Mouse (Mus musculus): Measurements from ENCODE around the gene Ttc39d. TPM values are rescaled to one million over a fixed set of nuclear protein-coding genes. Genes with fewer than 3 reads are reported as not detected.
A peak's percentile ranks its signal among the peaks of the same experiment; 100 is the strongest.
"Not testable (repeated sequence)": the region's sequence is repeated elsewhere in the genome, so short reads cannot be mapped to it uniquely, and the experiment has no call there.

The Ttc39d gene
- total RNA-seq, 1 experiment from 2014 or later, result 0.24 TPM

DNA sequence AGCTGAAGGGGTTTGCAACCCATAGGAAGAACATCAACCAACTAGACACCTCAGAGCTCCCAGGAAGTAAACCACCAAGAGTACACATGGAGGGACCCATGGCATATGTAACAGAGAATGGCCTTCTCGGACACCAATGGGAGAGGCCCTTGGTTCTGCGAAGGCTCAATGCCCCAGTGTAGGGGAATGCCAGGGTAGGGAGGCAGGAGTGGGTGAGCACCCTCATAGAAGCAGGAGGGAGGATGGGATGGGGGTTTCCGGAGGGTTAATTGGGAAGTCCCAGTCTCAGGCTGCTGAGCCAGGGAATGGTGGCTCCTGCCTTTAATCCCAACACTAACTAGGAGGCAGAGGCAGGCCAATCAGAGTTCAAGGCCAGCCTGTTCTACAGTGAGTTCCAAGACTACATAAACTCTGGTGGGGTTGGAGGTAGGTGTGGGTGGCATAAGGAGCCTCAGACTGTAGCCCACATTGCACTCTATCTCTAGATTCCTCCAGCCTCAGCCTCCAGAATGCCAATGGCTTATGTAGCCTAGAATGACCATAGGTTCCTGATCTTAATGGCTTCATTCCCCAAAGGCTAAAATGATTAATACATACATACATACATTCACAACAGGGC is 8.0 kb upstream of the Ttc39d start:
- no peak for DNase-seq

- no peak for DNase-seq
These were observed 1.6 kb upstream of the Ttc39d start for GRCm38 (mm10) chr17:80205657-80206056.

DNA sequence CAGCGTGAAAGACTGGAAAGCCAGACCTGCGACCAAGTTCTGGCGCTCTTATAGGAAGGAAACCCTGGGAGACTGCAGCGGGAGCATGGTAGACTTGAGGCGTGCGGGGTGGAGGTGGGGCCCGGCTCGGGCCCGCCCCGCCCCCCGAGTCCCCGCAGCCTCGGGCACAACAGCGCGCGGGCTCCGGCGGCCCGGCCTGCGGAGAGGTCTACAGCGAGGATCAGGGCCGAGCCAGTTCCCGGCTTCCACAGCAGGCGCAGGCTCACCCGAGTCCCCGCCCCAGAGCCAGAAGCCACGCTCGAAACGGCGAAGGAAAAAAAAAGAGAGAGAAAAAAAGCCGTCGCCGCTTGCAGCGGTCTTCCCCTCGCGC is 974 bp upstream of the Ttc39d start:
- peak; percentile 72 for DNase-seq

DNA sequence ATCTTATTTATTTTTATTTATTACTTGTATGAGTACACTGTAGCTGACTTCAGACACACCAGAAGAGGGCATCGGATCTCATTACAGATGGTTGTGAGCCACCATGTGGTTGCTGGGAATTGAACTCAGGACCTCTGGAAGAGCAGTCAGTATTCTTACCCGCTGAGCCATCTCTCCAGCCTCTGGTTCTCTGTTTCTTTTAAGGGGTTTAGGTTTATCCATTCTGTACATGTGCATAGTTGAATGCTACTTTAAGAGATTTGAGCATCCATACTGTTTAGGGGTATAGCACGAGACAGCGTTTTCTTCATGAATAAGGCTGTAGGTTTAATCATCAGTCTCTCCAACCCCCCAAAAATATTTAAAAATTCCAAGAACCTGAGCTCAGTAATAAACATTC is 6.7 kb downstream of the Ttc39d start:
- not testable (repeated sequence) for DNase-seq

DNA sequence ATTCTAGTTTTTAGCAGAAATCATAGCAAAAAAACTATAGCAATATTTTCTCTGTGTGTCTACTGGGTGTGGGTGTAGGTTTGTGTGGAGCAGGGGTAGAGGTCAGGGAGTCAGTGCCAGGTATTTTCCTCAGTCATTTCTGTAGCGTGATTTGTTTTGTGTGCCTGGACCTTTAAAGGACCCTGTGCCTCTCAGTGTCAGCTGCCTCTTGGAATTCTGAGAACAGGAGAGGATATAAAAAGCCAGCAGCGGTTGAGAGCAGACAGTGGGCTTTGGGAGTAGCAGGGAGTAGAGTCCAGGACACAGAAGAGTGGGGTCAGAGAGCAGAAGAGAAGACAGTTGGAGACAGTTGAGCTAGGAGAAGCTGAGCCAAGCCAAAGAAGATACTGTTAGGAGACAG is 12.9 kb downstream of the Ttc39d start:
- no peak for DNase-seq

GRCm38 (mm10) chr17:80221202-80221601 is 13.9 kb downstream of the Ttc39d start:
- no peak for DNase-seq

- no peak for DNase-seq
These were observed 14.8 kb downstream of the Ttc39d start for GRCm38 (mm10) chr17:80221890-80222628.

GRCm38 (mm10) chr17:80223829-80224228 is 16.6 kb downstream of the Ttc39d start:
- no peak for DNase-seq

DNA sequence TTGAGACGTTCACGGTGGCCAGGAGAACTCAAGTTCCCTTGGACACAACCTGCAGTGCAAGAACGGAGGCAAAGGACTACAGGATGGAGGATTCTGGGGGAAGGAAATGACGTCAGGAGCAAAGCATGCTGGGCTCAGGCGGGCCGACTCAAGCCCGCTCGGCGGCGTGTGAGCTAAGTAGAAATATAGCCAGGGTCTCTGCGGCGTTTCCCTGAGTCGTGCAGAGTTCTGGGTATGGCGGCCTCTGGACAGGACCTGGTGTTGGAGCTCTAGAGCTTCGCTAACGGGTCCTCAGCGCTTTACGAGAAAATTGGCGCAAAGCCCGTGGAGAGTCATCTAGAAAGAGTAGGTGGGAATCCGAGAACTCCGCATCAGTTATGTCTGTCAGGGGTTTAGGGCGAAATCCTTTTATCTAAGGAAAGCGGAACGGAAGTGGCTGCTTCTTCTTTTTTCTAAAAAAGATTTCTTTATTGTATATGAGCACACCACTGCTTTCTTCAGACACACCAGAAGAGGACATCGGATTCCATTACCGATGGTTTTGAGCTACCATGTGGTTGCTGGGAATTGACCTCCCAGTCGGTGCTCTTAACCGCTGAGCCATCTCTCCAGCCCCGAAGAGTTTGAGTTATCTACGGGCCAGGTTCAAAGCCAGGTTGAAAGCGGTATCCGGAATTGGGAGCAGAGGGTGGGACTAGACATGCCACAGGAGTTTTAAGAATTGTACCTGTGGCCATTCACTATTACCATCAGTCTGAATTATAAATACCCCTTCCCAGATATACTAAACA is 17.3 kb downstream of the Ttc39d start, which contains the start of gene Gemin6:
TSS of gene Gemin6 (plus strand) at position 116 of the 791 bp plus-strand sequence.
- peak; percentile 72 for DNase-seq

GRCm38 (mm10) chr17:80225142-80225541 is 17.9 kb downstream of the Ttc39d start:
- not testable (repeated sequence) for DNase-seq

- peak; percentile 50 for DNase-seq
These were observed 22.1 kb downstream of the Ttc39d start for GRCm38 (mm10) chr17:80229396-80229795.

DNA sequence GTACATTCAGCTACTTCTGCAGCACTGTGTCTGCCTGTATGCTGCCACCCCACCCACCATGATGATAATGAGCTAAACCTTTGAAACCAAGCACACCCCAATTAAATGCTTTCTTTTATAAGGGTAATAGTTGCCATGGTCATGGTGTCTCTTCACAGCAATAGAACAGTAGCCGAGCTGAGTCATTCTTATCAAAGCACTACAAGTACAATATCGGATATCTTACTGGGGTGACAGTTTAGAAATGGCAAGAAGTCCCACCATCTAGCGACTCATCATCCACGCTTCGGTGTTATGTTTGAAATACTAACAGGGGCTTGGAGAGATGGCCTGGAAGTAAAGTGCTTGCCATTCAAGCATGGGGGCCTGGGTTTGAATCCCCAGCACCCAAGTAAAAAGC is 26.6 kb downstream of the Ttc39d start:
- DNase-seq, result no peak

DNA sequence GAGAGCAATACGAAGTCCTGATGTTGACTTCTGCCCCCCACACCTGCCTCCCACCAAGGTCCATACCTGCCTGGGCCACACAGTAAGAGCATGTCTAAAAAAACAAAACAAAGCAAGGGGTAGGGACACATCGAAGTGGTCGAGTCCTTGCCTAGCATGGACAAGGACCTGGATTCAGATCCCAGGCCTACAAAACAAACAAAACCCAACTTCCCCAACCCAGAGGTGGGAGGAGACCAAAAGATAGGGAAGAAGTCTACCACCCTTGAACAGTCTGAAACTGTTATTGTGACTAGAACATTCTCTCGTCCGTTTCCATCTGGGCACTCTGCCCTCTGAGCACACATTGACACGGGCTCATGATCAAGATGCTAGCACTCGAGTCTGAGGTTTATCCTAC is 27.1 kb downstream of the Ttc39d start:
- DNase-seq, result no peak

DNA sequence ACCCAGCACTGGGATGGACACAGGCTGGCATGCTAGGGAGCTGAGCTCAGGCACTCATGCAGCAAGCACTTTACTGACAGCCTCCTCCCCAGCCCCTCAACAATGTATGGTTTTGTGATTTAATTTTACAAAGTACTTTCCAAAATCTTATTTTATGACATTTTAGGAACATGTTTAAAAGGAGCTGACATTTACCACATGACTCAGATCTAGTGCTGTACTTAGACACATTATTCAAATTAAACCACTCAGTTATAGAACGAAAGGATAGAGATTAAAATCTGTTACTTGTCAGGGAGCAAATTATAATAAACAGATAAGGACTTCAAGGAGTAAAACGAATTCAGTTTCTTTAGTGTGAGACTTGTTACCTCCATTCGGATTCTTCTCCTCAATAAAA is 28.2 kb downstream of the Ttc39d start:
- no peak for DNase-seq

DNA sequence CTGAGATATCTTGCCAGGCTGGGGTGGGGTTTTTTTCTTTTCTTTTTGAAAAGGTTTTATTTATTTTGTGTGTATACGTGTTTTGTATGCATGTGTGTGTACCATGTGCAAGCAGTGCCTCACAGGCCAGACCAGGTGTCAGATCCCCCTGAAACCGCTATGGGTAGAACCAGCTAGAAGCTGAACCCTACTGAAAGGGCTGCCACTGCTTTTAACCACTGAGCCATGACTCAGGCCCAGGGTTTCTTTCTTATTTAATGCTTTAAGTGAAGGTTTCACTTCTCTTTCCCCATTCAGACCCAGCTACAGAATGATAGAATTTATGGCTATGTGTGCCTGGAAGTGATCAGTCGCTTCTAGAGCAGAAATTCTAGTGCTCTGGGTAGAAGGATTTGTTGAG is 29.5 kb downstream of the Ttc39d start:
- DNase-seq, result no peak

GRCm38 (mm10) chr17:80237475-80237874 is 30.2 kb downstream of the Ttc39d start:
- no peak for DNase-seq

- DNase-seq, result no peak
These were observed 34.3 kb downstream of the Ttc39d start for GRCm38 (mm10) chr17:80241594-80241993.

- no peak for DNase-seq
These were observed 35.9 kb downstream of the Ttc39d start for GRCm38 (mm10) chr17:80243116-80243515.

DNA sequence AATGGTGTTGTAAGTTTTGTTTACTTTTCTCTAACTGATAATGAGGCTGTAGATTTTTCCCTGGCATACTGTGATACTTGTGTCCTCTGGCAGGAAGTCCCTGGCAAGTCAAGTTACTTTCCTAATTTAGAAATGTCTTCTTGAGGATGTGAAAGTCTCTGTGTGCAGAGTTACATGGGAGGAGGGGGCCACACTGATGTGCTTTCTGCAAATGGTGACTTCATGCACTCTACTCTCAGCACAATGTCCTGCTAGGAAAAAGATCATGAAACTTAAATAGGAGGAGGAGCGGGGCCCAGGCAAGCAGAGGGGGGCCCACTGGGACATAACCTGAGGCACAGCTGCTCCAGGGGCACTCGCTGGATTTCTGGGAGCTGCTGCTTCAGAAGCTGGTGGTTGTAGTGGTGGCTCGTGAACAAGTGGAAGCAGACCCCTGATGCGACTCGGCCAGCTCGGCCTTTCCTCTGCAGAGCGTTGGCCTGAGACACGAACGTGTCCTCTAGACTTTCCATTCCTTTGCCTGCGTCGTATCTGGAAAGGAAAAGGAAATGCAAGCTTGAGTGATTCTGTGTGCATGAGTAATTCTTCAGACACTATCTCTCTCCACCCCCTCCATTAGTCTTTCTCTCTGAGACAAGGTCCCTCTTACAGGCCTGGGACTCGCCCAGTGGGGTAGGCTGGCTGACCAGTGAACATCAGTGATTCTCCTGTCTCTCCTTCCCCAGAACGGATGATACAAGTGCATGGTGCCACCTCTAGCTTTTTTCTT is 45.7 kb downstream of the Ttc39d start:
- DNase-seq, result peak; percentile 24

DNA sequence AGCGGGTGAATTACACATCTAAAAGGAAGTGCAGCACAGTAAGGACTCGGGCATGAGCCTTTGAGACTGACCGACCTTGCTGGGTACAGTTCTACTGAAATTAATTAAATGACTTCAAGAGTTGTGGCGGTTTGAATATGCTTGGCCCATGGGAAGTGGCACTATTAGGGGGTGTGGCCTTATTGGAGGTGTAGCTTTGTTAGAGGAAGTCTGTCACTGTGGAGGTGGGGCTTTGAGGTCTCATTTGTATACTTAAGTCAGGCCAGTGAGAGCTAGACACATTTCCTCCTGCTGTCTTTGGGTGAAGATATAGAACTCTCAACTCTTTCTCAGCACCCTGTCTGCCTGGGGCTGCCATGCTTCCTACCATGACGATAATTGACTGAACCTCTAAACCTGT is 47.2 kb downstream of the Ttc39d start:
- no peak for DNase-seq

- DNase-seq, result peak; percentile 68
These were observed 47.9 kb downstream of the Ttc39d start for GRCm38 (mm10) chr17:80255208-80255607.

GRCm38 (mm10) chr17:80267065-80267464 is 59.8 kb downstream of the Ttc39d start:
- no peak for DNase-seq
